Mouse (Mus musculus): ENCODE measurements around the gene Wnk1.

DNA sequence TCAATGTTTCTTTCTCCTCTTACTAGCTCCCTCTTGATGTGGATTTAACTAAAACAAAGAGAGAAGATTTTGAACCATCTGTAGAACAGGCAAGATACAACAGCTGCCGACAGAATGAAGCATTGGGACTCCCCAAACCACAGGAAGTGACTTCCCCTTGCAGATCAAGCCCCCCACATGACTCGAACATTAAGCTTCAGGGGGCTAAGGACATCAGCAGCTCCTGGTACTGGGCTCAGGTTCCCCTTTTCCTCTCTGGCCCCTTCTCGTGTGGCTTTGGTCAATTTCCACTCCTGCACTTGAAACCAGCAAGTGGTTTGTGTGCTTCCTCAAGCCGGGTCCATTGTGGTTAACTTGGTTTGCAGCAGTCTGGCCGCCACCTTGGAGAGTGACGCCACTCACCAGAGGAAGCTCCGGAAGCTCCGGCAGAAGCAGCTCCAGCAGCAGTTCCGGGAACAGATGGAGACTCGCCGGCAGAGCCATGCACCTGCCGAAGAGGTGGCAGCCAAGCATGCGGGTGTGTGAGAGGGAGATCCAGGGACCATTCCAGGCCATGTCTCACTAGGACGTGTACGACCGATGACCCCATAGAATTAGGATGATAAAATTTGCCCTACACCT lies 119.8 kb downstream of the Wnk1 start:
- TF ChIP-seq POLR2A (IDR thresholded peaks at IDR 0.05; ENCODE audit: borderline replicate concordance, low read depth, low read length) (no peak), CTCF (IDR thresholded peaks at IDR 0.05; ENCODE audit: low read depth, low read length) (no peak)
